Mouse (Mus musculus): ENCODE measurements around the gene Rnf38.

GRCm38 (mm10) chr4:44216797-44217442, 16.7 kb downstream of the Rnf38 start:
- no peak for TF ChIP-seq CTCF (IDR thresholded peaks at IDR 0.05; ENCODE audit: low read depth)
- TF ChIP-seq EP300 (IDR thresholded peaks at IDR 0.05; ENCODE audit: low read depth), result no peak

Measured in liver, postnatal 0 days (tissue).